Mouse (Mus musculus): ENCODE data around the gene Tacr1. TPM values are rescaled to one million over a fixed set of nuclear protein-coding genes. Genes with fewer than 3 reads are reported as not detected.
"Not testable (repeated sequence)": the region's sequence is repeated elsewhere in the genome, so short reads cannot be mapped to it uniquely, and the experiment has no call there.

Tacr1 gene
- total RNA-seq (2021): under 1 TPM in 1 of 2 experiments, not detected in 1; 0.06 TPM

DNA sequence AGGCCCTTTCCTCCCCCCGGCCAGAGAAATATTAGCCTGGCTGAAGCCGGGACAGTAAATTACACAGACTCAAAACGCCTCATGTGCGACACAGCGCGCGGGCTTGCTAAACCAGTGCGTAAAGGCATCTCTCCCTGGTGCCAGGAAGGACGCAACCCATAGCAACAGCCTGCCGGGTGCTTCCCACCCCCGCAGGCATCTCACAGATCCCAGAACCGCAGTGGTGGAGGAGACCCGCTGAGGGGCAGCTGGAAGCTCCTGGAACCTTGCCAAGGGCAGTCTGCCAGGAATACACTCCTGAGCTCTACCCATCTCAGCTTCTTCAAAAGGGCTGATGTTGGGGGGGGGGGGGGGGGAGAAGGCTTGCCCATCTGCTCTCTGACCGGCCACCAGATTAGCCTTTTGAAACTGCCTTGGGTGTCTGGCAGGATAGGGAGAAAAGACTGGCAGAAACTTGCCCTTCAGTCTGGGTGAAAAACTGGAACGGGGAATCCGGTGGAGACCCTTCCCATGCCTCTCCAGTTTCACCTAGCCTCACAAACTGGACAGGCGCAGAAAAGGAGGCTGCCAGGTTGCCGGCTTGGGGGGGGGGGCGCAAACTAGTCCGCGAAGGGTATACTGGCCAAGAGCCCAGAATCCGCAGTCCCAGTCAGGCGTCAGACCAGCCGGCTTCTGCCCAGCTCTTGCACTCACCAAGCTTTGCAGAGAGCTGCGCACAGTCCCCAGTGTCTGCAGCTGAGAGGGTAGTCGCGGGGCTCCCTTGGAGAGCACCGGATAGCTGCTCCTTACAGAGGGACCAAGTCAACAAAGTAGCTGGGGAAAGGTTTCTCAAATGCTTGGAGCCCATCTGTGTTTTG lies at the start of gene Tacr1:
Gene Tacr1, plus strand, starts transcription at position 740 of the 857 bp plus-strand sequence.
- intact Hi-C loops (cut with DNase I): no loop called here
- DNase-seq (ENCODE audit: low spot score): no peak

DNA sequence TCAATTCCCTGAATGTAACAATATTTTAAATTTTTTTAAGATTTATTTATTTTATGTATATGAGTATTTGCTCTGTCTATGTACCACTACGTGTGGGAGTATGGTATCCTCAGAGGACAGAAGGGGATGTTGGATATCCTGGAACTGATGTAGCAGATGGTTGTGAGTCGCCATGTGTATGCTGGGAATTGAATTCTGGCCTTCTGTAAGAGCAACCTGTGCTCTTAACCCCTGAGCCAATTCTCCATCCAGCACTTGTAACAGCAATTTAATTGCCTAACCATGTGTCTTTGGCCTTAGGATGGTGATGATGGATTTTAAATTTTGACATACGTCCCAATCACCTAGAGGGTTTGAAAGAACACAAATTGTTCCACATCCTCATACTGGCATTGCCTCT lies 26.0 kb upstream of the Tacr1 start:
- no peak for DNase-seq (ENCODE audit: low spot score)
- intact Hi-C loops (cut with DNase I): no loop called here

DNA sequence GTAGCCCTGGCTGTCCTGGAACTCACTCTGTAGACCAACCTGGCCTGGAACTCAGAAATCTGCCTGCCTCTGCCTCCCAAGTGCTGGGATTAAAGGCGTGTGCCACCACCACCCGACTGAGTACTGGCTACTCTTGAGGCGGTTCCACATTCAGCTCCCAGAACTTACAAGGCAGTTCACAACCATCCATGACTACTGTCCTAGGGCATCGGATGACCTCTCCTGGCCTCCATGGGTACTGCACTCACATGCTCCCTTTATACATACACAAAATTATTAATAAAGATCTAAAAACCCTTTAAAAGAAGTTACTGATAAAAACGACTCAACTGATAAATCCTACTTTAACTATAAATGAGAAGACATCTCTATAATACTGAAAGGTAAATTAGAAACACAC lies 18.6 kb upstream of the Tacr1 start:
- intact Hi-C loops (cut with DNase I): no loop called here
- DNase-seq (ENCODE audit: low spot score): no peak

DNA sequence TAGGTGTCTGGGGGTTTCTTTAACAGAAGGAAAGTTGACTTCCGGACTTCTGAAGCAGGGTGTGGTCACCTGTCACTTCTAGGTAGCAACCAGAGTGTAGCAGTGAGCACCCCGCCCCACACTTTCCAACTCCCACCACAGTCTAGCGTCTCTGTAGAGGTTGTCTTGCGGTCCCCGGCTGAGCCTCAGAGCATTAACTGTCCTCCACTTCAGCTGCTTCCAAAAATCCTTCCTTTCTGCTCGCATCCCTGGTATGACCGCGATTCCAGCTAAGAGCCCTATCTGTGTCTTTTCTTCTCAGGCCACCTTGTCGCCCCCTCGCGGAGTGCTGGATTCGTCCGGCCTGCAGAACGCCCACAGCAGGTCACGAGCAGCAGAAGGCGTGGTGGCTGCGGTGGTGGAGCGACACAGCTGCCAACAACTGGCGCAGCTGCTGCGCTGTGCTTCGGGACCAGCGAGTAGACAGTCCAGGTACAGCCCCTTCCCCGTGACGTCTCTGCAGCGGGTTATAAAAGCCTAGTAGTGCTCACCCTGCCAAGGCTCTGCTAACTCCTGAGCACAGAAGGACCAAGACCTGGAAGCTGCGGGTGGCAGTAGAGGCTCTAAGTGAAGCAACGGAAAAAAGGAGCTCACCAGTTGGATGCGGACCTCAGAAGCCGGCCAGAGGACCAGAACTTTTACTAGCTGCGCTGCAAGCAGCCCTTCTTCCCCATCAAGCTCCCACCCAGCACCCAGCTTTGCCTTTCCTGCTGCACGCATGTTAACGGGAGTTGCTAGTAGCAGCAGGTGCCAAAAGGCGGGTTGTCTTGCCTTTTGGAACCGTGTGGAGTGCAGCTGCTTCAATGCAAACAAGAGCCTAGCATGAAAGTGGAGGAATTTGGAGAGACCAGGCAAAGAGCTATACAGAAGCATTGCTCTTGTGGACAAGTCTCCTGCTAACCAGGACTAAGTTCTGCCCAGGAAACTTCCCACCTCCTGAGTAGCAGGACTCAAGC lies 664 bp downstream of the Tacr1 start:
- no peak for DNase-seq (ENCODE audit: low spot score)
- intact Hi-C loops (cut with DNase I): no loop called here

DNA sequence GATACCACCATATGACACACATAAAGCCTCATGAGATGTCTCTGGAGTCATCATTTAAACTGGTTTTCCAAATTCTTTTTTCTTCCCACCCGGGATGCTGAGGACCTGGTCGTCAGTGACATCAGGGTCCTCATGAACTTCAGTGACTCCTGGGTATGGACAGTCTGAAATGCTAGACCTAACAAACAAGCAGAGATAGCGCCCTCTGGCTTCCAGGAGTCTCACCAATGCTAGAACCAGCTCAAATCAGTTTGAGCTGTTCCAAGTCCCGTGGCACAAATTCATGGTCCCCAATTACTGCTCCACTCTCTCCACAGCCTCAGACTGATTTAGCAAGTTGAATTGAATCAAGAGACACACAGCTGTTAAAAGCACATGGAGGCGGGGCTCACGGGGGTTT lies 16.2 kb downstream of the Tacr1 start:
- intact Hi-C loops (cut with DNase I): no loop called here

DNA sequence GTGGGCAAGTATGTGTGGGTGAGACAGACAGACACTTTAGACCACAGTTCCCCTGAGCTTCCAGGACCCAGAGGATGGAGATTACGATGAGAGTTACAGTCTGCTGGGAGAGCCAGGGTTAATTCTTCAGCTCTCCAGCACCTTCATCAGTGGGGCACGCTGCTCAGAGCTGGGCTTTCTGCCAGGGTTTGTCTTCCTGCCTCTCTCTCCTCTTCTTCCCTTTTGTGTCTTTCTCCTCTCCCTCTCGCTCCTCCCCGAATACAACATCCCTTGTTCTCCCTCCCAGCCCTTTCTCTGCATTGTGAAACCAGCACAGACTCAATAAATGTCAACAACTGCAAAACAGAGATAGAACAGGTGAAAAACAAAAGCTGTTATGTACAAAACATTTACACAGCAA lies 18.1 kb downstream of the Tacr1 start:
- intact Hi-C loops (cut with DNase I): no loop called here
- no peak for DNase-seq (ENCODE audit: low spot score)

More for the DNA sequence above, 16.2 kb downstream of the Tacr1 start:
- no peak for DNase-seq (ENCODE audit: low spot score)

DNA sequence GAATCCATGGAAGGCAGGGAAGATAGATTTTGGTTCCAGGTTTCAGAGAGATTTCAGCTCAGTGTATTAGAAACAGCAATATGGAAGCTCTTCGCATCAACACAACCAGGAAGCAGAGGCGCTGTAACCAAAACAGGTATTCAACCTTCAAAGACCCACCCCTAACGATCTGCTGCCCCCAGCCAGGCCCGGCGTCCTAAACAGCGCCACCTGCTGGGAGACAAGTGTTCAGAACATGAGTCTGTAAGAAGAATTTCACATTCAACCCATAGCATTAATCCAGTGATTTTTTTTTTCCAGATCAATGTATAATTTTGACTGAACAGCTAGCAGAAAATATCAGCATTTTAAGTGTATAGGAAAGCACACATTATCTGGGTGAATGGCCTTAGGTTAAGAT lies 26.8 kb downstream of the Tacr1 start:
- DNase-seq (ENCODE audit: low spot score): no peak
- intact Hi-C loops (cut with DNase I): no loop called here

DNA sequence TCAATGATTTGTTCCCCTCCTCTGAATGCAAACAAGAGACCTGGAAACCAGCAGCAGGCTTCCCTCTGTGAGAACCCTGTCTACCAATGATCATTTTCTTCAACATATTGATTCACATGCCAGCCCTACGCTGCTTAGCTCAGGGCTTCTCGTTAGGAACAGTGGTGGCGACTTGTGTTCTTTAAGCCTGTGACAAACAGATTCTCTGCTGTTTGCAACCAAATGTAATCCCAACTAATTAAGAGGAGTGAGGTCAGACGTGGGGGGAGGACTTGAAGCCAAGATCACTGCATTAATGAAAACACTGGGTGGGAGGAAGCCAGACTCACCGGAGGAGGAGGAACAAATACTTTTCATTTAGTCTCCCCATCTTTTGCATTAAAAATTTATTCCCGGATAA lies 27.6 kb downstream of the Tacr1 start:
- intact Hi-C loops (cut with DNase I): no loop called here
- DNase-seq (ENCODE audit: low spot score): no peak

DNA sequence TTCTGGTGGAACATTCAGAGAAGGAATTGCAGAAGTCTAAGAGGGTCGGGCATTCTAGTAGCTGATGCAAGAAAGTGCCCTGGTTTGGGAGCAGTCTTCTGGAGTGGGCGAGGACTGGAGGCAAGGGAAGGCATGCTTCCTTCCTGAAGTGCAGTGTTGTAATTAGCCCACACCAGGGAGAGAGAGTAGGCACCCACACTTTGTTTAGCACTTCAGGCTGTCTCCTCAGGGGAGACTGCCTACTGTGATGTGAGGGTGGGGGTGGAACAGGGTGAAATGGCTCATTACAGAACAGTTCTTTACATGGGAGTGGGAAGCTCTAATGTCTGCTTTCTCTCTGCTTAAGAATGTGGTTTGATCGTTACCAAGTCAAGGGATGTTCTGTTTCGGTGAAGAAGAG lies 35.0 kb downstream of the Tacr1 start:
- no peak for DNase-seq (ENCODE audit: low spot score)
- intact Hi-C loops (cut with DNase I): no loop called here

DNA sequence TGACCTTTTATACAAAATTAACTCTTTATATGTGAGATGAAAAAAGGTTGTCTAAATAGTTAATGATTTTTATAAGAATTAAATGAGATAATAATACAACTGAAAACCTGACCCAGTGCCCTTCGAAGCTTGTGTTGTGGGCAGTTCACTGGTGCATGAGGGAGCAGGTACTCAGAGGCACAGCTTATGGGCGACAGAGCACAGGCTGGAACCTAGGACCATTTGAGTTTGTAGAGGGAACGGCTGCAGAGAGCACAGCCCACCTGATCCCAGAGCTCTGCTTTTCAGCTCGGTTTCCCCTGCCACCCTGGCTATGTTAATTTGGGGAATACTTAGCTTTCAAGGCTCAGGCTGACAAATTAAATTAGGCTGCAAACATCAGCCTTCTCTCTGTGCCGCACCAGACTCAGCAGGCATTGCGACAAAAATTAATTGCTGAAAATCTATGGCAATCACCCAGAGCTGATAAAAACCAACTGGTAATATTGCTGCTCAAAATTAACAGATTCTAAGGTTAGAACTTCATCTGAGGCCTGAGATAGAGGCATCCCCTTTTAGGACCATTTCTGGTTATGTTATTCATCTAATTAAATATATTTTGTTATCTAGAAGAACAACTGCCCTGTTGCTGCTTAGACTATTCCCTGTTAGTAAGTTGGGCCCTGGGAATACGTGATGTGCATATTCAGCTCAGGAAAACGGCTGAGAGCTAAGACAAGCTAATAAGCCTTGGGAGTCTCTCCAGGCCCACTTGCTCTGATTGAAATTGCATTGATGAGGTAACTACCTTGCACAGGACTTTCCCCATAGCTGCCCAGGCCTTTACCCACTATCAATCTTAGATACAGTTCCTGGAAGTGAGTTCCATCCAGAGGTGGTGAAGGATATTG lies 50.3 kb downstream of the Tacr1 start:
- DNase-seq (ENCODE audit: low spot score); intact Hi-C loops (cut with DNase I): not testable (repeated sequence)

DNA sequence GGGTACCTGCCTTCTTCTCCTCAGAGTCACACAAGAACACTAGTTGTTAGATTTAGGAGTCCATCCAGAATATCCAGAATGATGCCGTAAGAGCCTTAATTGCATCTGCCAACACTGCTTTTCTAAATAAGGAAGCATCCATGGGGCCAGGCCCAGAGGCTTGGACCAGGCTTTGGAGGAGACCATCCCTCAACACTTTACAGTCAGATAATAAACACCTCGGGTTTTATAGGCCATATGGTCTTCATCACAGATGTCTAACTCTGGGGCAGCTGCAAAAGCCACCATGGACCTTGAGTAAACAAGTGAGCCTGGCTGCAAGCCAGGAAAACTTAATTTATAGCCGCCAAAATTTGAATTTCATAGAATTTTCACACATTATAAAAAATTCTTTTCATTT lies 53.1 kb downstream of the Tacr1 start:
- intact Hi-C loops (cut with DNase I): no loop called here
- DNase-seq (ENCODE audit: low spot score): no peak

DNA sequence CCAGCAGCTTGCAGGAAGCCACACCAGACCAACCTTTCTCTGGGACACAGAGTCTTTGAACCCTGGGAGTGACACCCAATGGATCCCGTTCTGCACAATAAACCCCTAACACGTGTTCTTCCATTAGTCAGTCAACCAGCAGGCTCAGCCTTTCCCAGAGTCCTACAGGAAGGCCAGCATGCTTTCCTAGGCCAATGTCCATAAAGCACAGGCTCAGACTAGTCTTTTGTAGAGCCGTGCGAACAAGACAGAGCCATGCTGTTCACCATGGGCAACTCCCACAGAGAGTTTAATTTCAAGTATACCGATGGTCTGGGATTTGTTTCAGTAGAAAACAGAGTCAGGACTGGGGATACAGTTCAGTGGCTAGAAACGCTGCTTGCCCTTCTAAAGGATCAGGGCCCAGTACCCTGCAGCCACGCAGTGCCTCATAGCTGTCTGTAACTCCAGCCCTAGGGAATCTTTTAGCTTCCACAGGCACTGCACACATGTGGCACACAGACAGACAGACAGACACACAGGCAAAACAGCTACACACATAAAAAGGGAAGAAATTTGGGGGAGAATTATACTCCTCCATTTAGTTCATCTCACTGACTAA lies 55.1 kb downstream of the Tacr1 start:
- no peak for DNase-seq (ENCODE audit: low spot score)
- intact Hi-C loops (cut with DNase I): no loop called here

DNA sequence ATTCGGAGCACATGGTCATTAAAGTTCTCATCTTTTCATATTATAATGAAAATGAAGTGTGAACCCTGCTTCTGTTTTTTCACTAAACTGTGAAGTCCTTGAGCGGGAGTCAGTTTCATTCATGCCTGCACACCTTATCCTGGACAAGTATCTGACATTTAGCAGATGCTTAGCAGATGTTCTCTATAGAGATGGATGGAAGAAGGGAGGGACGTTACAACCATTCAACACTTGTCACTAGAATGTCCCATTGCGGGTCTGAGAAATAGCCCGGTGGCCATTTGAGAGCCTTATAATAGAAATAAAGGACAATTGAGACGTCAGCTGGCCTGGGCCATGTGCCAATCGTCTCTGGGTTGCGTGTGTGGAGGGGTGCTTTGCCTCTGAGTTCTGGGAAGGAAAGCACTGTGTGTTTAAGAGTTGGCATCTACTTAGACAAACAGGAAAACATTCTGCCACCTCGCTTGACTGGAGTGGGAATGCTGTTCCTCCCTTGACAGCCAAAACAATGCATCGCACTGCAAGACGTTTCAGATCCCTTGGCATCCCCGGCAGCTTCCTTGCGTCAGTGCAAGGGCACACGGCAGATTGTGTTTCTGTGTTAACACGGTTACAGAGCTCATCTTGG lies 56.7 kb downstream of the Tacr1 start:
- DNase-seq (ENCODE audit: low spot score): no peak
- intact Hi-C loops (cut with DNase I): no loop called here

DNA sequence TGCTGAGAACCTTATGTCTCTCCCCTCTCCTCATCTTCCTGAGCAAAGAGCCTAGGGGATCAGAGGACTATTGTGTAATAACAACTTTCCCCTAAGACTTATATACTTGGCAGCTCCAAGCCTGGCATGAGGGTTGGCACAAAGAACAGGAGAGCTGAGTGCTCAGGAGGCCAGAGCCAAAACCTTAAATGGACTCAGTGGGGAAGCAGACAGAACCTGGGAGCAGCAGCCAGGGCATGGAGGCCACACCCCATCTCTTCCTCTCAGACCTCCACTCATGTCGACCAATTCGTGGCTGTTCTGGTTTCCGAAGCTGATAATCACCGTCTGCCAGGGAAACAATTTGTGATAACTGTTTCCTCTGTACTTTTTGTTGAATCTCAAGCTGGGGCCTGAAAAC lies 61.0 kb downstream of the Tacr1 start:
- intact Hi-C loops (cut with DNase I): no loop called here
- no peak for DNase-seq (ENCODE audit: low spot score)

DNA sequence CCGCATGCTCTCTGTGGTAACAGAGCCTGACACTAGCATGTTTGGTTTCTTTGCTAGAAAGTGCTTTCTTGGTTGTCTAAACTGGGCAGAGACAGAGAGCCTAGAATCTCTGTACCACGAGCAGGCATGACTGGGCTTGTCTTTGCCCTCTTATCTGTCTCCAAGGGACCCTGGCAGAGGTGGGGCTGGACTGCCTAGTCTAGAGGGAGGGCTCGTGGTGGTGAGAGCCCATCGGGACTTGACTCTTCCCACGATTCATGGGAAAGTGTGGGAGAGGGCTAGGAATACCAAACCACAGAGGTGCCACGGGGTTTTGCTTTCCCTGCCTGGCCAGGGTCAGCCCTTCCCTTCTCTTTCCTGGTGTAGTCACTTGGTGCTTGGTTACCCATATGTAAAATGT lies 72.3 kb downstream of the Tacr1 start:
- DNase-seq (ENCODE audit: low spot score): no peak
- intact Hi-C loops (cut with DNase I): no loop called here

DNA sequence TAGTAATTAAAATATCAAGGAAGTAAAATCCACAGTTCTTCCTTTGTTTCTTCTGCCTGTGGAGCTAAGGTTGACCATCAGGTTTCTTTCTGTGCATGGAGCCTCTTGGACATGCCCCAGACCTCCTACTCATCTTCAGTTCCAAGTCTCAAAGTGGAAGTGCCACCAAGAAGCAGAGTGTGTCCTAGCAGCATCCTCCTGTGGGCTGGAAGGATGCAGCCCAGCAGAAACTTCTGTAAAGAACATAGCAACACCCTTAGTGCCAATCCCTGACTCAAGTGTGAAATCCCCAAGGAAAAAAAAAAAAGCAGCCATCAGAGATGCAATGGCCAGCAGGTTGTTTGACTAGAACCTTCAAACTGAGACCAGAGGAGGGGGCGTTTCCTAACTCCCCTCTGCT lies 81.7 kb downstream of the Tacr1 start:
- intact Hi-C loops (cut with DNase I): no loop called here
- no peak for DNase-seq (ENCODE audit: low spot score)

DNA sequence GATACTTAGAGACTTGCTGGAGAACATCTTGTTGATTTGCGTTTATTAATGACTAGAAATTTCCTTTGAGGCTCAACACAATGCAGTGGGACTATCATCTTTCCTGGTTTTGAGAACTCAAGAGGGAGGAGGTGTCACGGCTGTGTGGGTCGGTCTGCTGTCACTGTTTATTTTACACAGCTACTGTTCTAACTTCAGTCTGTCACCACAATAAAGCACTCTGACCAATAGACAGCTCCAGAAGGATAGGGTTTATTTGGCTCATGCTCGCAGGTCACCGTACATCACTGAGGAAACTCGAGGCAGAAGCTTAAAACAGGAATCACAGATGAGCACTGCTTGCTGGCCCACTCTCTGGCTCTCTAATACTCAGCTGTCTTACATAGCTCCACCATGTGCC lies 92.3 kb downstream of the Tacr1 start:
- intact Hi-C loops (cut with DNase I): no loop called here
- no peak for DNase-seq (ENCODE audit: low spot score)

DNA sequence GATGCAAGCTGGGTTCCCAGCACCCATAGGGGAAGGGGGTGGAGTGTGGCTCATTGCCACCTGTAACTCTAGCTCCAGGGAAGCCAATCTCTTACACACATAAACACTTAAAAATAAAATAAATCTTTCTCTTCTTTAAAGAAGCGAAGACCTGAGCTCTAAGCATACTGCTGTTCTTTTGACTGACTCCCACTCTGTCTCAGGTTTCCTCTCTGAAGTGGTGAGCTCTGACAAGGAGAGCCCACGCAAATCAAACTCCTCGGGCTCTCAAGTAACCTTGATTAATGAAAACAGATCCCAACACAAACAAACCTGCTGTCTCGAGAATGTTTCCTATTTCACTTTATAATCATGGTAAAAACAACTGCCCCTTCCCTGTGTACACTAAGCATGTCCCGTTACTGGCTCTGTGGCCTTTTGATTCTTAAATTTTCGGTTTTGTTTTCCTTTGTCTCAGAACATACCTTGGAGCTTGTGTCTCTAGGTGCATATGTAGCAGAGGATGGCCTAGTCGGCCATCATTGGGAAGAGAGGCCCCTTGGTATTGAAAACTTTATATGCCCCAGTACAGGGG lies 108.8 kb downstream of the Tacr1 start:
- no peak for DNase-seq (ENCODE audit: low spot score)
- intact Hi-C loops (cut with DNase I): no loop called here

DNA sequence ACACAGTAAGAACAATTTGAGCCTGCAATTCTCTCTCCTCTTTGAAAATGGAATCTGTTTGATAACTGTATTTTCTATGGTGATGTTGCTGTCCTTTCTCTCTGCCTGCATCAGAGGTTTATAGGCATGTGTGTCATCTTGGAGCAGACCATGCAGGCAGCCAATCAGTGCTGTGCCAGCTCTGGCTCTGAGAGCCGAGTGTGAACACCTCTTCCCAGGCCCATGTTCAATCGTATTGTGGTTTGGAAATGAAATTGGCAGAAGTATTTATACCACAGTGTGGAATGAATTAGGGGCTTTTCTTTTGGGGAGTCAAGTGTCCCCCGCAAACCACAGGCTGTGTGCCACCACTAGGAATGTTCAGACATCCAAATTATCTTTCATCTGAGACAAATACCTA lies 117.5 kb downstream of the Tacr1 start:
- intact Hi-C loops (cut with DNase I): no loop called here
- DNase-seq (ENCODE audit: low spot score): no peak

All from heart, postnatal 25 days (tissue).